Mouse (Mus musculus) liver, embryonic 11.5 days (tissue): ENCODE results near the gene Pkdcc. TPM values are rescaled to one million over a fixed set of nuclear protein-coding genes. Genes with fewer than 3 reads are reported as not detected.

Experiments used
- ATAC-seq: fragments of 200-750 bp; cut with Nextera tagmentation; replicated peaks from 2 replicates; pipeline ENCODE4 v1.8.0; 2017; ENCODE audit warnings: moderate number of reproducible peaks, mild to moderate bottlenecking, moderate TSS enrichment, moderate library complexity; ENCODE audit not compliant: low FRiP score
- DNase-seq: peaks from one replicate; pipeline ENCODE4 v3.0.0-alpha.2; 2017; ENCODE audit warnings: low spot score
- H3K27ac ChIP-seq: fragments of 300-500 bp; sonication (generic); 2 replicates; pipeline ENCODE4 v1.5.1; 2014; ENCODE audit warnings: mild to moderate bottlenecking, low read depth, low read length, control low read depth
- H3K27me3 ChIP-seq: fragments of 300-500 bp; sonication (generic); replicated peaks from 2 replicates; pipeline ENCODE4 v1.6.1; 2014; ENCODE audit warnings: low read length, mixed read lengths; ENCODE audit not compliant: control insufficient read depth, insufficient read depth
- H3K36me3 ChIP-seq: fragments of 300-500 bp; sonication (generic); 2 replicates; pipeline ENCODE4 v1.6.1; 2014; ENCODE audit warnings: mild to moderate bottlenecking, low read length, moderate library complexity, mixed read lengths; ENCODE audit not compliant: control insufficient read depth, insufficient read depth
- H3K4me1 ChIP-seq: fragments of 300-500 bp; sonication (generic); replicated peaks from 2 replicates; pipeline ENCODE4 v1.6.1; 2014; ENCODE audit warnings: low read length, mixed read lengths; ENCODE audit not compliant: control insufficient read depth, insufficient read depth
- H3K4me2 ChIP-seq: fragments of 300-500 bp; sonication (generic); 2 replicates; pipeline ENCODE4 v1.6.1; 2014; ENCODE audit warnings: mild to moderate bottlenecking, control low read depth, moderate library complexity
- H3K4me3 ChIP-seq: fragments of 300-500 bp; sonication (generic); 2 replicates; pipeline ENCODE4 v1.5.1; 2014; ENCODE audit warnings: low read depth, low read length, control low read depth
- H3K9ac ChIP-seq: fragments of 300-500 bp; sonication (generic); 2 replicates; pipeline ENCODE4 v1.6.1; 2014; ENCODE audit warnings: low read depth, low read length, control low read depth
- H3K9me3 ChIP-seq: fragments of 300-500 bp; sonication (generic); 2 replicates; pipeline ENCODE4 v1.6.1; 2016; ENCODE audit warnings: low read length, inconsistent platforms, mixed read lengths; ENCODE audit not compliant: control insufficient read depth
- WGBS: fragments of 180-500 bp; shearing (Covaris S2); extraction: QIAGEN DNeasy Blood & Tissue Kit; methylation state at CpG from one replicate; pipeline ENCODE4 v1.1.7; 2014; 5-methylcytosine and 5-hydroxymethylcytosine counted together
- polyA plus RNA-seq: library from polyadenylated mRNA; unstranded; fragments of >200 nt; fragmentation: Nextera tagmentation; extraction: Ambion mirVana; gene quantifications from 2 replicates; pipeline ENCODE4 v1.2.1, GENCODE M21; 2014

Gene Pkdcc
- polyA plus RNA-seq, 1 experiment from 2014 or later = 19.4 TPM

DNA sequence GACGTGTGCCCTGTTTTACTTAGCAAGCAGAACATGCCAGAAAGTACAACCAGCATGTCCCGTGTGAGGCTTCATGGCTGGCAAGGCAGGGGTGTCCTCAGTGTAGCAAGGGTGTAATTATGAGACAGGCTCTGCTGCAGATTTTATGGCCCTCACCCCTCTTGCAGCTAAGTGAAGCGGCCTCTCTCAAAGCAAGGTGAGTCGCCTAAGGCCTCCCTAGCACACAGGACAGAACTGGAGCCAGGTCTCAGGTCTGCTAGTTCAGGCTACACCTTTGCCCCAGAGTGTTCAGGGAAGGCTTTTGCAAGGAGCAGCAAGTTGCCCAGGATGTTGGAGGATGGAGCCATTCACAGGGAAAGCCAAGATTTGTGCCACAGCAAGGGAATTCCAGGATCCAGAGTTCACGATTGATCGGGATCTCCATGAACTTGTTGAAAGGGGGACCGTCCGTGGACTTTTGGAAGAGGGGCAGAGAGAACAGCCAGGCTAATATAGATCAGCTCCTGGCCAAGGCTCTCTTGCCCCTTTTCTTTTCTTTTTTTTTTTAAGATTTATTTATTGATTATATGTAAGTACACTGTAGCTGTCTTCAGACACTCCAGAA, 32.9 kb upstream of the Pkdcc start:
- H3K9me3 ChIP-seq = no peaks in the 10 kb centered on the region
- H3K4me2 ChIP-seq = no peak overlapping the region
- H3K9ac ChIP-seq = no peak overlapping the region
- H3K36me3 ChIP-seq = no peaks in the 10 kb centered on the region
- H3K4me1 ChIP-seq = peaks cover 4% of the 10 kb centered on the region; the same call in 1 of the 2 replicates
- DNase-seq (no peak), ATAC-seq (no peak)
- 87% methylated on average over 8 of the region's 8 CpGs for WGBS
- H3K27ac ChIP-seq = no peak overlapping the region
- no peaks in the 10 kb centered on the region for H3K27me3 ChIP-seq
- H3K4me3 ChIP-seq = no peak overlapping the region

DNA sequence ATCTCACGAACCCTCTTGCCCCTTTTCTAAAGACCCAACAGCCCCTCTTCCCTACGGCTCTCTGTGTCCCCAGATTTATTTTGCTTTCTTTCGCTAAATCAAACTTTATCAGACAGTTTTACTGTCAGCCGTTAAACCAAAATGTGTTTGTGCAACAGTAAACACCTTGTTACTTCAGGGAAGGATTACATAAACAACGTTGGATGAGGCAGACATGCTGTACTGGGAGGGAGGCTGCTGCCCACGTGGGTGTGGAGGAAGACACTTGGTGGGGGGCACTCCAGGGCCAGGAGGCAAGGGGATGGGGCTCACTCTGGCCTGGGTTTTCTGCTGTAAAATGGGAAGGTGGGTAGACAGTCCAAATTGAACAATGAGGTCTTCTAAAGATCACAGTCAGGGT, 32.3 kb upstream of the Pkdcc start:
- H3K9ac ChIP-seq = no peak overlapping the region
- no peak overlapping the region for H3K27ac ChIP-seq
- 67% methylated on average over 6 of the region's 6 CpGs for WGBS
- no peaks in the 10 kb centered on the region for H3K27me3 ChIP-seq
- H3K4me2 ChIP-seq = no peak overlapping the region
- H3K4me3 ChIP-seq = no peak overlapping the region
- H3K4me1 ChIP-seq = peaks cover 4% of the 10 kb centered on the region; the same call in 1 of the 2 replicates
- DNase-seq (no peak), ATAC-seq (no peak)
- no peaks in the 10 kb centered on the region for H3K9me3 ChIP-seq
- no peaks in the 10 kb centered on the region for H3K36me3 ChIP-seq

DNA sequence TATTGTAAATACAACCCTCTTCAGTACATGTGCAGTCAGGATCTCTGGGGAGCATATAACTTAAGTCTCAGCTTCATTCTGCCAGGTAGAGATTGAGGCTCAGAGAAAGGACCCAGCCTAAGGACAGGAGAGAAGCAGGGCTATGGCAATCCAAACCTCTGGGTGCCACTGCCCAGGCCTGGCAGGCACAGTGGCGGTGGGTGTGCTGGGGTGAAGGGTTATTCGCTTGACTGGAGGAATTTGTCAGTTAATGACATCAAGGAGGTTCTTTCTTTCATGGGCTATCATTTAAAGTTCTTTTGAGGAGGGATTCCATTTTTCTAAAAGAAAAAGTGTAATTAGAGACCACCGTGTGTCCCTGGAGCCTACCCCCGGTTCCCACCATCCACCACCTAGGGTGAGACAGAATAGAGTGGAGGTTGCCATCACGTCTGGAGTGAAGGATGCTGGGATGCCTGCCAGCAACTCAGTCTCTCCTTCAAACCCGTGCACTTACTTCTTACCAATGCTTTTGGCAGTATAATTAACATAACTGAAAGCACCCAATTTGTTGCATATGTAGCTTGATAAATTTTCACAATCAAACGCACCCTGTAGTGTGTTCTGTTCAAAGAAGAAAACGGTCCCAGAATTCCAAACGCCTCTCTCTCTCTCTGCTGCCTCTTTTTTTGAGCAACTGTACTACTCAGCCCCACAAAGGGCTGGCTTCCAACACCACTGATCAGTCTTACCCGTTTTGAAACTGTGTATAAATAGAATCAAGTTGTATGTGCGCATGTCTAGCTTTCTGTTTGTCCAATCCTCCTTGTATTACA, 27.1 kb upstream of the Pkdcc start:
- H3K4me3 ChIP-seq = no peak overlapping the region
- ATAC-seq = no peak
- H3K4me1 ChIP-seq = no peaks in the 10 kb centered on the region
- DNase-seq = no peak
- H3K36me3 ChIP-seq = no peaks in the 10 kb centered on the region
- 74% methylated on average over 11 of the region's 11 CpGs for WGBS
- no peak overlapping the region for H3K9ac ChIP-seq
- H3K4me2 ChIP-seq = no peak overlapping the region
- H3K27ac ChIP-seq = no peak overlapping the region
- no peaks in the 10 kb centered on the region for H3K9me3 ChIP-seq
- no peaks in the 10 kb centered on the region for H3K27me3 ChIP-seq

DNA sequence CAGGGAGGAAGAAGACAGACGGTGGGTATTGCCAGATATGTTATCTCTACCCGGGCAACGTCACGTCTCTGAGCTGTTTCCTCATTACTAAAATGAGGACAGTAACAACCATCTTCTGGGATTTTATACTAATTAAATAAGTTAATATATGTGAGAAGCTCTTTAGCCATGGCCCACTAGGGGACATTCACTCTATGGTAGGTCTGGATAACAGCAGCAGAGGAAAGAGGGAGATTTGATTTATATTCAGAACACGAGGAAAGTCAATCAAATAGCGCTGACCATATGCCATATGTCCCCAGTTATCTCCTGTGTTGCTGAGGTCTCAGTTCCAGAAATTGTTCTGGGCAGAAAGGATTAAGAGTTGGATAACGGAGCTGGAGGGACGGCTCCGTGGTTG, 24.3 kb upstream of the Pkdcc start:
- Histone ChIP-seq H3K36me3 (no peaks in the 10 kb centered on the region), H3K4me1 (no peaks in the 10 kb centered on the region), H3K9me3 (no peaks in the 10 kb centered on the region), H3K27ac (no peak overlapping the region), H3K9ac (no peak overlapping the region), H3K4me3 (no peak overlapping the region), H3K4me2 (no peak overlapping the region), H3K27me3 (no peaks in the 10 kb centered on the region)
- no peak for ATAC-seq
- no peak for DNase-seq
- WGBS = 60% methylated on average over 9 of the region's 9 CpGs

DNA sequence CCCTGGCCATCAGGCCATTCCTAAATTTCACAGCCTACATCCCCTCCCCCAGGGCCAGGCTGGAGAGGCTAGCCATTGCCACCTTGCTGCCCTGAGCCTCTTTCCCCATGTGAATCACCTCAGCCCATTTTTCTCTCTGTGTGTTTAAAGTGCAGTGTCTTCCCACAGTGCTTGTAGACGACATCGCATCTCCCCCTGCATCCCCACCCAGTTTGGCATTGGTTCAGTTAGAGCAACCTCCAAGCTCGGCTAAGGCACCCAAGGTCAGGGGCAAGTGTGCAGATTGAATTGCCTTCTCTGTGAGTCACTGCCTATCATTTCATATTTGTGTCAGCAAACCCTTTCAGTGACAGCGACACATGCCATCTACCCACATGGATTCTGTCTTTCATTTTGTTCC, 20.6 kb upstream of the Pkdcc start:
- no peaks in the 10 kb centered on the region for H3K9me3 ChIP-seq
- peaks cover 9% of the 10 kb centered on the region; the same call in 1 of the 2 replicates for H3K4me1 ChIP-seq
- no peak overlapping the region for H3K27ac ChIP-seq
- no peak for DNase-seq
- no peak overlapping the region for H3K9ac ChIP-seq
- no peak for ATAC-seq
- WGBS = 79% methylated on average over 4 of the region's 4 CpGs
- H3K36me3 ChIP-seq = no peaks in the 10 kb centered on the region
- H3K4me3 ChIP-seq = no peak overlapping the region
- no peak overlapping the region for H3K4me2 ChIP-seq
- H3K27me3 ChIP-seq = no peaks in the 10 kb centered on the region

DNA sequence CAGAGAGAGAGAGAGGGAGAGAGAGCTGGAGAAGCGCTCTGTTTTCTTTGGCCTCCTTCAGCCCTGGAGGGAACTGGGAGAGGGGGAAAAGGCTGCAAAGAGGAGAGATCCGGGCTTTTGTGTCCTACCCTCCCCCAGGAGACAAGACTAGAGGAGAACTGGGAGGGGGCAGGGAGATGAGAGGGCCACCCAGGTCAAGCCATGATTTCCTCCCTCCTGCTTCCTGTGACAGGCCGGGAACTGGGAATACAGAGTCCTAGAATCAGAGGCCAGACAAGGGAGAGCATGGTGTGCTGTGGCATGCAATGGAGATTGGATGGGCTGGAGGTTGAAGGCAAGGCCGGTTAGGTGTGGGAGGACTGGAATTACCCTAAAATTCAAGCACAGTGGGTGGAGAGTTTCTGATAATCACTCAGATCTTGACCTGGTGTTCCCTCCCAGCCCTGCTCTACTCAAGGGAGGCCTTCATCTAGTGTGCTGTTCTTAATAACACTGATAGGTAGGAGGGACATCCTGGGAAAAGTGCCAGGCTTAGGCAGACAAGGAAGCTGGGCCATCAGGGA, 17.6 kb upstream of the Pkdcc start:
- Histone ChIP-seq H3K4me3 (no peak overlapping the region), H3K4me2 (no peak overlapping the region), H3K9me3 (no peaks in the 10 kb centered on the region), H3K36me3 (no peaks in the 10 kb centered on the region), H3K4me1 (peaks cover 12% of the 10 kb centered on the region; the same call in 1 of the 2 replicates), H3K9ac (no peak overlapping the region), H3K27ac (peak overlapping the region; percentile 52; the same call in 1 of the 2 replicates), H3K27me3 (no peaks in the 10 kb centered on the region)
- ATAC-seq (peak; percentile 63; the same call in 1 of the 2 replicates), DNase-seq (no peak)
- WGBS = 35% methylated on average over 4 of the region's 4 CpGs

DNA sequence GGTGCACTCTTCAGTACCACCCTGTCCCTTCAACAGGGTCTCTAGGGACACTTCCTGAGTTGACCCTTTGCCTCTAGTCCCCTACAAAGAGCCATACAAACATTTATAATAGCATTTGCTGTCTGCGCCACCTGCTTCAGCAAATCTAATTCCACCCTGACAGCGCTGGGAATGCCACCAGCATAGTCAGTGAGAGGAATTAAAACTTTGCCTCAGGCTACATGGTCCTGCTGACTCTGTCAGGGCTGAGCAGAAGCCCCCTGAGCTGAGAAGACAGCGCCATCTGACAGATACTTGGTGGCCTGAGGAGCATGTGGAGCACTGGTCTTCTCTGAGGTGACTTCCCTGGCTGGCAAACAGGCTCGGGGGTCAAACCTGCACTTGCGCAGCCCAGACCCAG, 14.6 kb upstream of the Pkdcc start:
- ATAC-seq = no peak
- no peaks in the 10 kb centered on the region for H3K9me3 ChIP-seq
- no peak overlapping the region for H3K4me3 ChIP-seq
- peaks cover 16% of the 10 kb centered on the region; the same call in 1 of the 2 replicates for H3K4me1 ChIP-seq
- H3K9ac ChIP-seq = no peak overlapping the region
- H3K36me3 ChIP-seq = no peaks in the 10 kb centered on the region
- H3K27me3 ChIP-seq = no peaks in the 10 kb centered on the region
- DNase-seq = no peak
- no peak overlapping the region for H3K4me2 ChIP-seq
- WGBS = 82% methylated on average over 5 of the region's 5 CpGs
- no peak overlapping the region for H3K27ac ChIP-seq

DNA sequence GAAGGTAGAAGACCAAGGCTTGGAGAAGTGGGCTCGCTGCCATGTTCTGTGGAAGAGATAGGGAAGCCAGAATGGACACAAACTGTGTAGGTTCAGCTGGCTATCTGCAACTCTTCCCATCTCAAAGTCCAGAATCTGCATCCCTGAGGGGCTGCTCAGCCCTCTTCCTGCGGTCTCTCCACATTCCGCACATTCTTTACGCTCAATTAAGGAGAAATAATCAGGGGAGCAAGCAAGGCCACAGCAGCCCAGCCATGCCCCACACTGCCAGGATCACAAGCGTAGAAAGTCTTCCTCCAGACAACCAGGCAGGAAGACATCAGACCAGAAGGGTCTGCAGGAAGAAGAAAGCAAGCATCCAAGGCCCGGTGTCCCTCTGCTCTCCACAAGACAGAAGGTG, 13.8 kb upstream of the Pkdcc start:
- H3K27me3 ChIP-seq = no peaks in the 10 kb centered on the region
- no peak for DNase-seq
- no peak overlapping the region for H3K4me3 ChIP-seq
- no peak overlapping the region for H3K9ac ChIP-seq
- H3K36me3 ChIP-seq = no peaks in the 10 kb centered on the region
- peaks cover 16% of the 10 kb centered on the region; the same call in 1 of the 2 replicates for H3K4me1 ChIP-seq
- no peak for ATAC-seq
- peak overlapping the region; percentile 13; the same call in 1 of the 2 replicates for H3K27ac ChIP-seq
- H3K4me2 ChIP-seq = no peak overlapping the region
- H3K9me3 ChIP-seq = no peaks in the 10 kb centered on the region
- 43% methylated on average over 6 of the region's 6 CpGs for WGBS
